Mouse (Mus musculus): ENCODE measurements at regions not wholly inside any gene's neighbourhood (a gene's known extent, or its start where the extent isn't known, plus 50 kb on each side); places are given as distances from the start of the nearest gene placed in this dataset.

DNA sequence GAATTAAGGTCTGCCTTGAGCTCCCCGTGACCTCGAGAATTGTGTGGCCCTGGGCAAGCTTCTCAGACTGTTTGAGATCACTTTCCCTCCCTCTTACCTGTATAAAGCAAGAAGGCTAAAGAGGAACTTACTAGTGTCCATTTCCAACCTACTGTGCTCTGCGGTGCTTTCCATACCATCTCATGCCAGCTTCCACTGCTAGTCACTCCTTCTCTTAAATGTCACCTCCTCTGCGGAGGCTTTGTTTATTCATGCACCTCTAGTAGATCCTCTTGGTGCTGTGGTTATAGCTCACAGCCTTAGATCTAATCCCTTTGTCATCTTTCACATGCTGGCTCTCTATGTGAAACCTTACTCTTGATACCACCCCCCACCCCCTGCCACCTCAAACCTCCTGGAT is 2310.3 kb upstream of the Lrrc6 start:
- no peak for DNase-seq

DNA sequence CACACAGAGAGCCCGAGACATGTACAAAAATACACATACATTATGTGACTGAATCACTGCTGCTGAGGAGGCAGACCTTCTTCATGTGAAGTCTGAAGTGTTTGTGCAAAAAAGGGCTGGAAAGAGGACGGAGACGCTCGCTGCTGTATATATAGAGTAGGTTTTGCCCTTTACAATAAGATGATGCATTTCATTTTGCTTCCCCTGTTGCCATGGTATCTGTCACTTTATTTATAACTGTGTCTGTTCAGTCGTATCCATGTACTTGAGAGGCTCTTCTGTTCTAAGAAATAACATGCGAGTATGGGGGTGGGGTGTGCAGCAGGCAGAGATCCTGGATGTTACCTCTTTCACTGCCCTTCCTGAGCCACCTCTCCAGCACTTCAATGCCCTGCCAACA is 2309.9 kb upstream of the Lrrc6 start:
- no peak for DNase-seq

DNA sequence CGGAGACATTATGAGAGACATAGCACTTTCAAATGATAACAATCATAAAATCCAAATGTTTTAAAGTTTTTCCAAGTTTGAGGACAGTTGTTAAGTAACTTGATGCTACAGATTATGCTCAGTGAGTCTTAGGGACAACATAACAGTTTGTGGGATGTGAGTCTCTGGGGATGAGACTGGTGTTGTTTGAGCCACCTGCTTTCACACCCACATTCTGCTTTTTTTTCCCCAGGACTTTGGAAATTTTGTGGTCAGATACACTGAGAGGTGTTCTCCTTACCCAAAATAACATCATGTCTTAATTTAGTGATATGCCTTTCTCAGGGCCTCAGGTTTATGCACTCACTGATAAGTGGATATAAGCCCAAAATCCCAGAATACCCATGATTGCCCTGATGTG is 2307.5 kb upstream of the Lrrc6 start:
- DNase-seq, result no peak

DNA sequence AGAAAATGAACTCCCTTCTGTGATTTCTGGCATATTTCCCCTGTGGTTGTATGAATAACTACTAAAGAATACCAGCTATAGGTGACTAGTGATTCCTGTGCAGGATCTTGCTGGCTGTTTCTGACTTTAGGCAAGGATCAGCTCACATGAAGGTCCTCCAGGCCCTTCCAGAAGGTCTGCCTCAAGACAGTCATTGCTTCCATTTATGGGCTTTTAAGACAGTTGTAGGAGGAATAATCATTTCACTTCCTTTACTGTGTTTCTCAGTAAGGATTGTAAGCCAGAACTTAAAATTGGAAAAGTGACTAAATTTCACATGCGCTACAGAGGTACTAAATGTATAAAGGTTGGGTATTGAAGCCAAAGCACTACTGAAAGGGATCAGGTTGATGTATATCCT is 2303.5 kb upstream of the Lrrc6 start:
- no peak for DNase-seq

DNA sequence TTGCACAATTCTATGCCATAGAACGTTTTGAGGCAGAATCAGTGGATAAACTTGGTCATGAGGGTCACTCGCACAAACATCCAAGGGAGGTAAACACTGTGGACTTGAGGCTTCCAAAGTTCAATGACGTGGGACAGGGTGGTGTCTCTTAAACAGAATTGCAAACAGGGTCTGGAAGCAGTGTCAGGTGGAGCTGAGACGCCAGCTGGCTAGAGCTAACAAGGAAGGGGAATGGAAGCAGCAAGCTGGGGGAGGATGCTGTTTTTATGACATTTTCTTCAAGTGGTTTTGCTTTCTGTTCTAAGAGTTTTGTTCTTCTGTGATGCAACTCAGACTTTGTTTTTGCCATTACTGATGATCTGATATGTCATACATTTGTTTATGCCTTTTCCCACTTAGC is 2301.1 kb upstream of the Lrrc6 start:
- no peak for DNase-seq

DNA sequence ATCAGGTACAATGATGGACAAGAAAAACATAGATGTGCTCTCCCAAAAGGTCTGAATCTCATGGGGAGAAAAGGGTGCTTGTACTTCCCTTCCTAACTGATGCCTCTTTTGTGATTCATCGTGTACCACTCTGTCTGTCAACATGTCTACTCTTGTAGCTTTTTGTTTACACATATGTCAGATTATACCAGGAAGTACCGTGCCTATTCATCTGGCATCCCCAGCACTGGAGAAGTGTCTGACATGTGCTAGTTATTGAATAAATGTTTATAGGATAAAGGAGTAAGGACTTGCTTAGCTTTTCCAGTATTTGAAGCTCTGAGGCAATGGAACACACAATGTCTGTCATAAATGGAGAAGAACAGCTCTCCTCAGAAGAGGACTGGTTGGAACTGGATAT is 2296.7 kb upstream of the Lrrc6 start:
- no peak for DNase-seq

DNA sequence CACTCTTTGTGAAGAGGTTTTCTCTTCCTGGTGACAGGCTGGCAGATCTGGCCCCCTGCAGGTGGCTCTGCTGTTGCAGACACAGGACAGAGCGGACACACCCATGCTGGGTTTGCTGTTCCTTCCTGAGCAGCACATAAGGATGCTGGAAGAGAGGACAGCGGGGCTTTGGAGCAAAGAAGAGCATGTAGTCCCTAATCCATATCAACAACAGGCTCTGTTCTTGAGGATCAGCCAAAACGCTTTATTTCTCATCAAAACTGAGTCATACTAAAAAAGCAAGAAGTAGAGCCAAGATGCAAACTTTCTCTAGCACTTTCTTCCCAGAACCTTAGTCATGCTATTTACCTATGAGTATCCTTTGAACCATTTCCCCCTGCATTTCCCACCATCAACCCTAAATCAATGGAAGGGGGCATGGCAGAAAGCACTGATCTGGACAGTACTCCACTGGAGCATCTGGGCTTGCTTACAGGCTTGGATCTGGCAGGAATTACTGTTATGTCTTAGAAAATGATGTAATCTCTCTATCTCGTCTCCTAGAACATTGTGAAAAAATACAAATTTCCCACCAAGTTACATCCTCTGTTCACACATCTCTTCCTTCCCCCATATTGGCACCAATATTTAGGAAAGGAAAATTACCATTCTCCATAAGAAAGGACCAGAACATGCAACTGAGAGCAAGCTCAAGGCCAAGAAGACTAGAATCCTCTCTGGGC is 2294.7 kb upstream of the Lrrc6 start:
- no peak for DNase-seq

DNA sequence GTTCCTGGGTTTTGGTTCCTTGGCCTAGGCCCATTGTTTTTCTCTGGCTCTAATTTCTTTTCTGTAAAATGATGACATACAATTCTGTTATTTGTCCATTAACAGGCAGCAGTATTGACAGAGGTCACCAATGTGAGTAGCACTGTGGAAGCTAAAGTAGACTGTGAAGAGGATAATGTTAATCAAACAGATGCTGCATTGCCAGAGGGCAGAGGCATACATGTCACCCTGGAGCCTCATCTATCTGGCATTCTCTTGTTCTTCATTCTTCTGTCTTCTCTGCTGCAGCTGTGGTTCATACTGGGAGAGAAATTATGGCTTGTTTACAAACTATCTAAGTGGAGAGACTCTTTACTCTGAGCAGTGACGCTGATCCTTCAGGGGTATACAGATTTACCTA is 2259.2 kb upstream of the Lrrc6 start:
- no peak for DNase-seq

DNA sequence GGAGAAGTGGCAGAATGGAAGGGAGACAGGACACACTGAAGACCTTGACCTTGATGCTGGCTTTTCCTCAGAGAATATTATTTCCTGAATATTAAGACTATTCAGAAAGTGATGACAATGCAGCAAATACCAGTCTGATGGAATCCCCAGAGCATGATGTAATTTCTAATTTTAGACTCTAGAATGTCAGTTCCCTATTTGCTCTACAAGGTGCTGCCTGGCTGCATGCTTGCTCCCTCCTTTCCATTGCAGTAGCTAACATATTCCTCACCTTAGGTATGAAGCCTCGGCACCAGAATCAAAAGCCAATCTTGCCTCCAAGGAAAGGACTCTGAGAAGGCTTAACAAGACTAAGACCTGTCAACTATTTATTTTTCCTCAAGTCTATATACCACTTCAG is 2254.5 kb upstream of the Lrrc6 start:
- DNase-seq, result no peak

DNA sequence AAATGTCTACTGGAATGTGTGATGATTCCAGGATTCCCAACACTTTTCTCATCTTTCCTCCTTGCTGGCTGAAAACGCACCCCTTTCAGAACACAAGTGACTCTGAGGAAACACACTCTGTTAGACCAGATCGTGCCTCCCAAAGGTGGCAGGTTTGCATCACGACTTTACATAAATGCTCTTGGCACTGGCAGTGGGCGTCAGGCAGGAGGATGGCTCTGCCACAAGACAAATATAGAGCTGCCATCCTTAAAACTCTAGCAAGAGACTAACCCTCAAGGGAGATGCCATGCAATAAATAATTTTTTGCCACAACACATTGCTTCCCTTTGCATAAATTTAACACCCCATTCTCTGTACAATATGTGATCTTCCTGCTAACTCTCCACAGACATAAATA is 2254.1 kb upstream of the Lrrc6 start:
- no peak for DNase-seq

DNA sequence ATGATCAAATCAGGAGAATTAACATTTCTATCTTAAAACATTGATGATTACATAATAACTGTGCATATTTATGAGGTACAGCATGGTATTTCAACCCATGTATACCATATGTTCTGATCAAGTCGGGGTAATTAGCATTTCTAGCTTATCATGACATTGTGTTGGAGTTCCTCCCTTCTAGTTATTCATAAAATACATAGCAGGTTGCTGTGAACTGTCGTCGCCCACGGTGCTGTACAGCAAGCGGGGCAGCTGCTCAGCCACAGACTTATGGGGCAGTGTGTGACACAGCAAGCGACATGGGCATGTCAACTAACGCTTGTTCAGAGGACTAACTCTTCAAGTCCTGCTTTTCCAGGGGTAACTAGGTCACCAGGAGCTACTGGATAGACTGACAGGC is 2238.6 kb upstream of the Lrrc6 start:
- DNase-seq, result no peak

DNA sequence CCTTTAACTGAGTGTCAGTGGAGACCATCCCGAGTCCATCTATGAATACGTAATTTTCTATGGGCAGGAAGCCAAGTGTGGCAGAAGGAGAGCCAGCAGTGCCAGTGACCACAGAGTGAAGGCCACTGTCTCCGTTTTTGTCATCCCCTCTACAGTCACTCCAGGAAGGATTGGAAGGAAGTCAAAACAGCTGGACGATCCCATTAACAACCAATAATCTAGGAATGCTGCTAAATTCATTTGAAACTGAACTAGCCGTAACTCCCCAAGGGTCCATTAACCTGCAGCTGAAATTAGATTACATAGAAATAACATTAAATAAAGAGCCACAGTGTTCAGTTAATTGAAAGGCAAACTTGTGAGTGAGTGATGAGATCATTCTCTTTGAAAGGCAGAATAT is 2220.5 kb upstream of the Lrrc6 start:
- DNase-seq, result no peak

DNA sequence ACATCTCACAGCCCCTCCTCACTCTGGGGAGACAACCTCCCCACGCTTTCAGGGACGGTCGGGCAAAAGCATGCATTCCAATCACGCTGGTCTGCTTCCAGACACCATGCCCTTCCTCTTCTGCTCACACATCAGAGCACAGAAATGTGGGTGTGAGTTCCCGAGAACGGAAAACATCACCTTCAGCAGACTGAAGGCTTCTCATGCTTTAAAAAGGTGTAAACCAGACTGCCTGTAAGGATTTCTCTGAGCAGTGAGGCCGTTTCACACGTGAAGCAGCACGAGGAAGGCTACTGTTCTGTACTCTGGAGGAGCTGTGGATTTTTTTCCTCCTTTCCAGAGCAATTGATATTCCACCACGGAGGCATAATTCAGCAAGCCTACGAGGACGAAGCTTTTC is 2218.8 kb upstream of the Lrrc6 start:
- no peak for DNase-seq

DNA sequence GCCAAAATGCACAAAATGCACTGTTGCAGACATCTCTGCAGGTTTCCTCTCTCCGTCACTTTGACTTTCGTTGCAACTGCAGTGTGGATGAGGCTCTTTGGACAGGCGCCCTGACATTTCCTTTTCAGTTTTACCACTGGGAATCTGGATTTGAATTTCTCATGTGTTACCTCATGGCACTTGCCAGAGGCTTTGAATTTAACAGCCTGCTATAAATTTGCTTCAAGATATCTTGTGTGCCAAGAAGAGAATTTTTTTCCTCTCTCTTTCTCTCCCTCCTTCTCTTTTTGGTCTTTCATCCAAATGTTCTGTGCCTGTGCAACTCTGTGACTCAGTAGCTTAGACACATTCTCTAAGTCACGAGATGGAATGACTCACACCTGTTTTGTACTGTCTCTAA is 2213.6 kb upstream of the Lrrc6 start:
- no peak for DNase-seq

DNA sequence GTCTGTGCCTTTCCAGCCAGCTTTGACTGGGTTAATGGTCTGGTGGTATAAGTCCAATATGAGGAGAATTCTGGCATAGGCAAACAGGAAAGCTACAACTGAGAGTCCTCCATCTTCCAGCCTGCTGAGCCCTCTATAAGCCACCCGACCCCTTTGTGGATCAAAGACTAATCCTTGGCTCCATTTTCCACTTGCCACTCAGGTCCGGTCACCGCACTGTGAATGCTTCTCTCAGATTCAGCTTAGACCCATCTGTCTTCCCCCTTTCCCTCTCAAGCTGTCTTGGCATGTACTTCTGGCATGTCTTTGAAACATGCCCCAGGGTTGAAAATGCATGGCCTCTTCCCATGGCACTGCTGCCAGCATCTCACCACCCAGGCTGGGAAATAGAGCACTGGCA is 2206.6 kb upstream of the Lrrc6 start:
- no peak for DNase-seq

DNA sequence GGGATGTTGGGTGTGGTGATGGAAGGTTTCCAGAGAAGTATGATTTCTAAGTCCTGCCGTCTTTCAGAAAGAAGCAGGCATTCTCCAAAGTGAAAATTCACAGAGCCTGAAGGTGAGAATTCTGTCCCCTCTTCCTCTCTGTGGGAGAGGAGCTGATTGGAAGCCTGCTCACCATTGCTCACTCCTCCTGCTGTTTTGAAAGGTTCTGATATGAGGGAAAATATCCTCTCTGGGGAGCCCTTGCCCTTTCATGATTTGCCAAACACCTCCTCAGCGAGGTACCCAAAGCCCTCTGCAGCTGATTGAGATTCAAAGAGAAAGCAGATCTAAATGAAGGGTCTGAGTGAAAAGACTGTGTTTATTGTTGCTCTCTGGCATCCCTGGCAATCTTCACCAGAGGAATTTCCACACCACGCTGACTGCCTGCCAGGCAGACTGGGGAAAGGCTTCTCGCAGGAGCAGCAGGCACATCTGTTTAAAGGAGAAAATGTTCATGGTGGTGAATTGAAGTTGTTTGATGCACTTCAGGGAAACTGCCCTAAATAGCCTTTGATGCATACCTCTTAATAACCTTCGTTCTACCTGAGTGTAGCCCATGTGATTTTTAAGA is 2194.4 kb upstream of the Lrrc6 start:
- no peak for DNase-seq

DNA sequence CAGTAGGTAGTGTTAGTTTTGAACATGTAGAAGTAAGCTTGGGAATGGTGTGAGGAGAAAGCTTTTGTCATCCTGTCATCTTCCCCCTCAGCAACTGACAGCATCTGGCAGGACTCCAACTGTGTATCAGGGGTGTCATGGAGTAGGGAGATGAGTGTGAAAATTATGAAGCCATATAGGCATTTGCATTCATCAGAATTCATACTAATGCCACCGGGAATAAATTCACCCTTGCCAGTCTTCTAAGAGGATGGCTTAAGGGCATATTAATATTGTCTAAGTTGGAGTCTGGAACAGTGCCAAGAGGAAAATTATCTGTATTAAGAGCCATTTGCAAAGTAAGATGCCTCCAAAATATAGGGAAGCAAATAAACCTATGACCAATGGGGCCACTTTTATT is 2166.8 kb upstream of the Lrrc6 start:
- no peak for DNase-seq

DNA sequence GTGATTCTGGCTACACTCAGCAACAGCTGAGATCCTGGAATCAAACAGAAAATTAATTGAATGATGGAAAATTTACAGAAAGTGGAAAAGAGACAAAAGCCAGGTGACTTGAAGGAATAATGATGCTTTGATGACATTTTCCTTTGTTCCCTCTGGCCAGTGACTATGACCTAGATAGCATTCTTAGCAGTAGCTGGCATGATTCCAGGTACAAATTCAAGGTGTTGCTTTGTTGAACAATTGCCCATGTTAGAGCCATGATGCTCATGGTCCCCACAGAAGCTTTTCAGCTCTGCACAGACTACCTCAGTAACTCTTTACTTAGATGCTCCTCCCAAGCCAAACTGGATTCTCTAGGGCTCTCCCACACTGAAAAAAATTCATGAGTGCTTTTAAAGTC is 2164.6 kb upstream of the Lrrc6 start:
- no peak for DNase-seq

DNA sequence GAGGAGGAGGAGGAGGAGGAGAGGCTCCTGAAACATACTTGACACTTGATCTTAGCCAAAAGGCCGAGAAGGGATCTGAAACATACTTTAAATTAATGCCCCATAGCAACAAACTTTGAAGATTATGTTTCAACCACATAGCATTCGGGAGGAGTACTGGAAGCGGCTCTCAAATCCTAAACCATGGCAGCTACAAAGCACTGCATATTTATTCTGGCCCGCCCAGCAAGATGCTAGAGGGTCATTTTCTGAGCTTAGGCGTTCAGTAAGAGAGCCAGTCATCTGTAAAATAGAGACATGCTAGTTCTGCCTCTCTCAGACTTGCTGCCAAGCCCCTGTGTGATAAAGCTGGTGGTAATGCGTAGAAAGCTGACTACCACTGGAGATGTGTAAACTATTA is 2156.0 kb upstream of the Lrrc6 start:
- DNase-seq, result no peak

DNA sequence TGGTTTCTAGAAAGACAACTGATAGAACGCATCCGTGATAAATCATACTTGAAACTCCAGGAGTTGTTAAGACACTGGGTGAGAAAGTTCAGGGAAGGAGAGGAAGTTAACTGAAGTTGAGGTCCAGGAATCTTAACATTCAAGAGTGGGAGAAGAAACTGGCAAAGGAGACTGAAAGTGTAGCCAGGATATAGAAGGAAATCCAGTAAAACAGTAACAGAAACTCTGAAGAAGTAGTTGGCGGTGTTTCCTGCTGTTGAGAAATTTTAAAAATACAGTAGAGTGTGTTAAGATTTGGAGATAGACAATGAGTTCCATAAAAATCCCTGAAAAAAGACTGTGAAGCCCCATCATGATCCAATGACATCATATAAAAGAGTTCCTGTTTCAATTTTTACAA is 2154.3 kb upstream of the Lrrc6 start:
- DNase-seq, result no peak

DNA sequence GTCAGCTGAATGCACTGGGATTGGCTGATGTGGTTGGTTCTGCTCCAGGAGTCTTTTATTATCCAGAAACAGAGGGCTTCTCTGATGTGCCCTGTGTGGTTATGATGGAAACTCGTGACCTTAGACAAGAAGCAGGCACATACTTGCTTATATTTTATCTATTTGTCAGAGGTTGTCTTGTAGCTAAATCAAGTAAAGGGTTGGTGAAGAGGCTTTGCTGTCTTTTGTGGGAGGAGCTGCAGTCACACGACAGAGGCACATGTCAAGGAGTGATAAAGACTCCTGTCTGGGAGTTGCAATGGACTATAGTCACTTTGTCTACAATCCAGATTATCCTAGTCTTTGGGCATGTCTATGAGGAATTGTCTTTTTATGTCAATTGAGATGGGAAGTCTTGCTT is 2149.9 kb upstream of the Lrrc6 start:
- no peak for DNase-seq

DNA sequence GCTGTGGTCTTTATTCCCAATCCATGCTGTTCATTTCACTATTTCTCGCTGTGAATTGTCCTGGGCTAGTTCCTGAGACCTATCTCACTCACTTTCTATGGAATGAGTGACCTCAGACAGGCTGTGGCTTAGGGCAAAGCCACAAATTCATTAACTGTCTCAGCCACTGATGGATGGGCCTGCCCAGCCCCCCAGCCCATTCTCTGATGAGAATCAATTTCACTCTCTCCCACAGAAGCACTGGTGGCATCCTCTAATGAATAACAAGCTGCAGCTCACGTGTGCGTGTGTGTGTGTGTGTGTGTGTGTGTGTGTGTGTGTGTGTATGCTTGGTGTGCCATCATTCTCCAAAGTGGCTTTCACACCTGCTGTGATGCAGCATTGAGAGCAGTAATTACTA is 2149.3 kb upstream of the Lrrc6 start:
- no peak for DNase-seq

DNA sequence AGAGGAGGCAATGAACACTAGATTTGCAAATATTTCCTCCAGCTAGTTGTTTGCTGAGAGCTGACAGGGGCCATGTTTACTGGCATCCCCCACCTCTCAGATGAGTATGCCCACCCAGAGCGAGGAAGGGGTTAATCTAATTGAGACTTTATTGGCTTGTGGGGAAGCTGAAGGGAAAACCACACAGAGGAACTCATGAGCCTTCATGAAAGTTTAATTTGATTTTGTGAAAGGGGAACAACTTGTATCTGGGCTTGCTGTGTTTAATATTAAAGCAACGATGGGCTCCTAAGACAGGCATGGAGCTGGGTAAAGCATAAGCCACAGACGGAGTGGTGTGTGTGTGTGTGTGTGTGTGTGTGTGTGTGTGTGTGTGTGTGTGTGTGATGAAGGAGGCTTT is 2146.2 kb upstream of the Lrrc6 start:
- DNase-seq, result no peak

DNA sequence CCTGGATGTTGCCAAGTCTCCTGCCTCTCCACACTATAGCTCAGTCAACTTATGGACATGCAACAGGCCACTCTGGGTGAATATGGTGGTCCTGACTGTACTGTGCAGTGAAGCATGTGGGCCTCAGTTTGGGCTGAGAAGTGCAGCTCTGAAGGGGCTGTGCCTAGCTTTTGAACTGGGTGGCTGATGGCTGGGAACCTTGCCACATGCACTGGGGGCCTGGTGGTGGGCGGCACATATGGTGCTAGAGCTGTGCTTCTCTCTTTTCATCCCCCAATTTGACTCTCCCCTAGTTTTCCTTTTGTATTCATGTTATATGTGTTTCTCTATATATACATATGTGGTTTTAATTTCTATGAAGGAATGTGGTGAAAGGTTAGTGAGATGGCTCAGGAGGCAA is 2144.2 kb upstream of the Lrrc6 start:
- DNase-seq, result no peak

DNA sequence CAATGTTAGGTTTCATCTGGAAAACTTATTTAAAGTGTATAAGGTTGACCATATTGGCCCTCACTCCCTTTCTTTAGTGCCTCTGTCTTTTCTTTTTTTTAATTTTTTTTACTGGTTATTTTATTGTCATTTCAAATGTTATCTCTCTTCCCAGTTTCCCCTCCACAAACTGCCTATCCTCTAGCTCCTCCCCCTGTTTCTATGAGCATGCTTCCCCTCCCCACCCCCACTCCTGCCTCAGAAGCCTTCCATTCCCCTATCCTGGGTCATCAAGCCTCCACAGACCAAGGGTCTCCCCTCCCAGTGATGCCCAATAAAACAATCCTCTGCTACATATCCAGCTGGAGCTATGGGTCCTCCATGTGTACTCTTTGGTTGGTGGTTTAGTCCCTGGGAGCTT is 2134.9 kb upstream of the Lrrc6 start:
- DNase-seq, result no peak

Data from lung, postnatal 36 days (tissue).